Mouse (Mus musculus): Measurements from ENCODE around the gene Pml. TPM values are rescaled to one million over a fixed set of nuclear protein-coding genes. Genes with fewer than 3 reads are reported as not detected.

Gene Pml
- polyA plus RNA-seq, 1 experiment from 2014 or later, result 26.7 TPM

- 60% methylated on average over 24 of the region's 24 CpGs for WGBS
- peaks cover 19% of the 10 kb centered on the region for H3K4me1 ChIP-seq (ENCODE audit: insufficient read depth, low read length)
- H3K4me3 ChIP-seq (ENCODE audit: low read length), result no peak overlapping the region
- H3K36me3 ChIP-seq (ENCODE audit: insufficient read depth, low read length), result peaks cover 46% of the 10 kb centered on the region
- H3K27me3 ChIP-seq (ENCODE audit: insufficient read depth, low read length), result no peaks in the 10 kb centered on the region
- H3K4me2 ChIP-seq (replicated peaks; ENCODE audit: low read depth, low read length), result no peak overlapping the region
- no peak for ATAC-seq (ENCODE audit: low FRiP score, low TSS enrichment)
- no peak overlapping the region for H3K27ac ChIP-seq (ENCODE audit: low read length)
- H3K9me3 ChIP-seq (ENCODE audit: low read length), result no peaks in the 10 kb centered on the region
- no peak overlapping the region for H3K9ac ChIP-seq (replicated peaks; ENCODE audit: low read length)
Measured at GRCm38 (mm10) chr9:58220218-58220903, 29.2 kb downstream of the Pml start.

- Histone ChIP-seq H3K36me3 (ENCODE audit: insufficient read depth, low read length) (peaks cover 35% of the 10 kb centered on the region), H3K4me2 (replicated peaks; ENCODE audit: low read depth, low read length) (no peak overlapping the region), H3K9me3 (ENCODE audit: low read length) (no peaks in the 10 kb centered on the region), H3K4me3 (ENCODE audit: low read length) (no peak overlapping the region), H3K27ac (ENCODE audit: low read length) (no peak overlapping the region), H3K4me1 (ENCODE audit: insufficient read depth, low read length) (peaks cover 36% of the 10 kb centered on the region), H3K9ac (replicated peaks; ENCODE audit: low read length) (no peak overlapping the region), H3K27me3 (ENCODE audit: insufficient read depth, low read length) (no peaks in the 10 kb centered on the region)
- ATAC-seq (ENCODE audit: low FRiP score, low TSS enrichment), result no peak
- 98% methylated on average over 3 of the region's 3 CpGs for WGBS
Measured at GRCm38 (mm10) chr9:58218539-58218938, 31.0 kb downstream of the Pml start.

- no peak overlapping the region for H3K27ac ChIP-seq (ENCODE audit: low read length)
- no peak overlapping the region for H3K4me3 ChIP-seq (ENCODE audit: low read length)
- ATAC-seq (ENCODE audit: low FRiP score, low TSS enrichment), result peak; percentile 66
- H3K27me3 ChIP-seq (ENCODE audit: insufficient read depth, low read length), result no peaks in the 10 kb centered on the region
- H3K9me3 ChIP-seq (ENCODE audit: low read length), result no peaks in the 10 kb centered on the region
- WGBS, result 46% methylated on average over 6 of the region's 6 CpGs
- H3K36me3 ChIP-seq (ENCODE audit: insufficient read depth, low read length), result peaks cover 18% of the 10 kb centered on the region
- H3K9ac ChIP-seq (replicated peaks; ENCODE audit: low read length), result no peak overlapping the region
- no peak overlapping the region for H3K4me2 ChIP-seq (replicated peaks; ENCODE audit: low read depth, low read length)
- peaks cover 45% of the 10 kb centered on the region for H3K4me1 ChIP-seq (ENCODE audit: insufficient read depth, low read length)
Measured at GRCm38 (mm10) chr9:58216402-58216801, 33.2 kb downstream of the Pml start.

- Histone ChIP-seq H3K4me3 (ENCODE audit: low read length) (no peak overlapping the region), H3K36me3 (ENCODE audit: insufficient read depth, low read length) (peaks cover 5% of the 10 kb centered on the region), H3K27me3 (ENCODE audit: insufficient read depth, low read length) (no peaks in the 10 kb centered on the region), H3K4me1 (ENCODE audit: insufficient read depth, low read length) (peaks cover 45% of the 10 kb centered on the region), H3K4me2 (replicated peaks; ENCODE audit: low read depth, low read length) (no peak overlapping the region; the same call in 1 of the 2 replicates), H3K9me3 (ENCODE audit: low read length) (no peaks in the 10 kb centered on the region), H3K27ac (ENCODE audit: low read length) (peak overlapping the region; percentile 83), H3K9ac (replicated peaks; ENCODE audit: low read length) (no peak overlapping the region)
- no peak for ATAC-seq (ENCODE audit: low FRiP score, low TSS enrichment)
- WGBS, result 32% methylated on average over 8 of the region's 8 CpGs
Measured at GRCm38 (mm10) chr9:58214519-58215180, 34.9 kb downstream of the Pml start.

- Histone ChIP-seq H3K4me2 (replicated peaks; ENCODE audit: low read depth, low read length) (peak overlapping the region; percentile 24), H3K4me1 (ENCODE audit: insufficient read depth, low read length) (peaks cover 45% of the 10 kb centered on the region), H3K9me3 (ENCODE audit: low read length) (no peaks in the 10 kb centered on the region), H3K36me3 (ENCODE audit: insufficient read depth, low read length) (no peaks in the 10 kb centered on the region), H3K27ac (ENCODE audit: low read length) (peak overlapping the region; percentile 83), H3K4me3 (ENCODE audit: low read length) (no peak overlapping the region), H3K27me3 (ENCODE audit: insufficient read depth, low read length) (no peaks in the 10 kb centered on the region), H3K9ac (replicated peaks; ENCODE audit: low read length) (peak overlapping the region; percentile 36; the same call in 1 of the 2 replicates)
- 12% methylated on average over 5 of the region's 5 CpGs for WGBS
- peak; percentile 72 for ATAC-seq (ENCODE audit: low FRiP score, low TSS enrichment)
Measured at GRCm38 (mm10) chr9:58213865-58214264, 35.7 kb downstream of the Pml start.

GRCm38 (mm10) chr9:58213377-58213776 is 36.2 kb downstream of the Pml start:
- H3K4me3 ChIP-seq (ENCODE audit: low read length), result no peak overlapping the region
- H3K27ac ChIP-seq (ENCODE audit: low read length), result peak overlapping the region; percentile 55
- H3K27me3 ChIP-seq (ENCODE audit: insufficient read depth, low read length), result no peaks in the 10 kb centered on the region
- H3K4me1 ChIP-seq (ENCODE audit: insufficient read depth, low read length), result peaks cover 45% of the 10 kb centered on the region
- no peaks in the 10 kb centered on the region for H3K36me3 ChIP-seq (ENCODE audit: insufficient read depth, low read length)
- no peaks in the 10 kb centered on the region for H3K9me3 ChIP-seq (ENCODE audit: low read length)
- 37% methylated on average over 5 of the region's 5 CpGs for WGBS
- H3K9ac ChIP-seq (replicated peaks; ENCODE audit: low read length), result 0 out of 2 replicates have a peak overlapping the region, but pooled peaks have one; percentile 36
- no peak for ATAC-seq (ENCODE audit: low FRiP score, low TSS enrichment)
- H3K4me2 ChIP-seq (replicated peaks; ENCODE audit: low read depth, low read length), result no peak overlapping the region

GRCm38 (mm10) chr9:58210304-58210627 is 39.3 kb downstream of the Pml start:
- Histone ChIP-seq H3K27ac (ENCODE audit: low read length) (no peak overlapping the region), H3K4me1 (ENCODE audit: insufficient read depth, low read length) (peaks cover 25% of the 10 kb centered on the region), H3K9me3 (ENCODE audit: low read length) (no peaks in the 10 kb centered on the region), H3K27me3 (ENCODE audit: insufficient read depth, low read length) (no peaks in the 10 kb centered on the region), H3K4me2 (replicated peaks; ENCODE audit: low read depth, low read length) (no peak overlapping the region), H3K36me3 (ENCODE audit: insufficient read depth, low read length) (no peaks in the 10 kb centered on the region), H3K9ac (replicated peaks; ENCODE audit: low read length) (no peak overlapping the region), H3K4me3 (ENCODE audit: low read length) (no peak overlapping the region)
- 59% methylated on average over 2 of the region's 2 CpGs for WGBS
- ATAC-seq (ENCODE audit: low FRiP score, low TSS enrichment), result no peak

GRCm38 (mm10) chr9:58209462-58210303 is 39.9 kb downstream of the Pml start:
- H3K36me3 ChIP-seq (ENCODE audit: insufficient read depth, low read length), result no peaks in the 10 kb centered on the region
- no peaks in the 10 kb centered on the region for H3K27me3 ChIP-seq (ENCODE audit: insufficient read depth, low read length)
- 57% methylated on average over 8 of the region's 8 CpGs for WGBS
- H3K27ac ChIP-seq (ENCODE audit: low read length), result no peak overlapping the region
- H3K4me3 ChIP-seq (ENCODE audit: low read length), result no peak overlapping the region
- peaks cover 19% of the 10 kb centered on the region for H3K4me1 ChIP-seq (ENCODE audit: insufficient read depth, low read length)
- H3K9ac ChIP-seq (replicated peaks; ENCODE audit: low read length), result no peak overlapping the region
- no peak for ATAC-seq (ENCODE audit: low FRiP score, low TSS enrichment)
- H3K9me3 ChIP-seq (ENCODE audit: low read length), result no peaks in the 10 kb centered on the region
- no peak overlapping the region for H3K4me2 ChIP-seq (replicated peaks; ENCODE audit: low read depth, low read length)

- Histone ChIP-seq H3K9ac (replicated peaks; ENCODE audit: low read length) (no peak overlapping the region), H3K27ac (ENCODE audit: low read length) (no peak overlapping the region), H3K9me3 (ENCODE audit: low read length) (no peaks in the 10 kb centered on the region), H3K27me3 (ENCODE audit: insufficient read depth, low read length) (peaks cover 28% of the 10 kb centered on the region), H3K36me3 (ENCODE audit: insufficient read depth, low read length) (no peaks in the 10 kb centered on the region), H3K4me1 (ENCODE audit: insufficient read depth, low read length) (peaks cover 11% of the 10 kb centered on the region), H3K4me3 (ENCODE audit: low read length) (no peak overlapping the region), H3K4me2 (replicated peaks; ENCODE audit: low read depth, low read length) (no peak overlapping the region)
- 91% methylated on average over 7 of the region's 7 CpGs for WGBS
- no peak for ATAC-seq (ENCODE audit: low FRiP score, low TSS enrichment)
Measured at GRCm38 (mm10) chr9:58206013-58206412, 43.6 kb downstream of the Pml start.
